Mouse (Mus musculus) heart, postnatal 0 days (tissue): ENCODE measurements at regions not wholly inside any gene's neighbourhood (a gene's known extent, or its start where the extent isn't known, plus 50 kb on each side); places are given as distances from the start of the nearest gene placed in this dataset.

Source experiments
- CTCF ChIP-seq: IDR thresholded peaks from 2 replicates; pipeline ENCODE4 v1.5.1; 2016; ENCODE audit warnings: antibody characterized with exemption, control low read depth, low read depth
- EP300 ChIP-seq: IDR thresholded peaks from 2 replicates; pipeline ENCODE4 v1.6.1; 2016; ENCODE audit warnings: antibody characterized with exemption, low read depth

GRCm38 (mm10) chr8:34549786-34550185 is 438.2 kb upstream of the Gm10131 start:
- TF ChIP-seq CTCF (no peak), EP300 (no peak)
